Mouse (Mus musculus) kidney, adult 9 months (tissue): ENCODE measurements around the gene Sema5a.

Experiments used
- DNase-seq: peaks from one replicate; pipeline ENCODE4 v3.0.0; 2022

The Sema5a gene

DNA sequence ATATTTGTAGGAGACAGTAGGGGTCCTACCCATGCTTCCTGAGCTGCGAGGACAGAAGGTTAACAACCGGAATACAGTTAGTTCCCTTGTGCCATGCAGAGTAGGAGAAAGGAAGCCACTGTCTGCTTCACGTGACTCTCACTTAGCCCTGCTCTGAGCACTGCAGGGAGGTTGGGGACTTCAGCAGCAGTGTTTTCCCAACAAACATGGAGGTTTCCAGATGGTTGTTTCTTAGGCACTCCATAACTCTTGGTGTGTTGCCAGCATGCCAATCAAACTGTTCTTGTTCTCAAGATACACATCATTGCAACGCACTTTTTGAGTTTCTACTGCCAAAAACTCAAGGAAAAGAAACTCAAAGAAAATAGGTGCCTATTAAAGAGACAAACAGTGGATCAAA, 440.5 kb downstream of the Sema5a start:
- DNase-seq: no peak

DNA sequence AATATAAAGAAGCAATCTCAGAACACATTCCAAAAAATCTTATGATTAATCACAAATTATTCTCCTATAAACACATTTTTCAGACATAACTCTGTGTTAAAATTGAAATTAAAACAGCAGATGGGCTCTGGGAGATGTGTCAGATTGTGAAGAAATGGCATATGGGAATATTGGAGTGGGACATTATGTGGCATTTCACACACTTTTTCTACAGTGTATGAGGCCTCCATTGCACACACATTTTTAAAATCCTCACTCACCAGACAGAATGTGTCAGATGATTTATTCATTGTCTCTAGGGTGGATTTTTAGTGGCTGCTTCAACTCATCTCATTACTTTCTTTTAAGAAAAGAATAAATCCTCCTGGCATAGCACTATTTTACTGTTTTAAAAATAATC, 446.4 kb downstream of the Sema5a start:
- no peak for DNase-seq

DNA sequence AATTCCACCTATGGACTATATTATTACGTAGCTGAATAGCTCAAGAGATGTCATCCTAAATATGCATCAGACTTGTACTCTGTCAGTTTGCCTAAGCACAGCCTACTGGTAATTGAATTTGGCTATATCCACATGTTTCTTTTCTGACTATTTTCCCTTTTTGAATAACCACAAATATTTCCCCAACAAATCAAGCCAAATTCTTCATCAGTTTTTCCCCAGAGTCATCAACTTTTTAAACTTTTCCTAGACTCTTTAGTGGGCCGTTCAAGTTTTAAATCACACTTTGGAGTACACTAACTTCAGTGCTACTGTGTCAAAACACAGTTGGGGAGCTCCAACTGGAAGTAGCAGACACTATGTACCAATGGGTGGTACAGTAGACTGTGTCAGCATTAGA, 448.4 kb downstream of the Sema5a start:
- DNase-seq: peak; percentile 10

DNA sequence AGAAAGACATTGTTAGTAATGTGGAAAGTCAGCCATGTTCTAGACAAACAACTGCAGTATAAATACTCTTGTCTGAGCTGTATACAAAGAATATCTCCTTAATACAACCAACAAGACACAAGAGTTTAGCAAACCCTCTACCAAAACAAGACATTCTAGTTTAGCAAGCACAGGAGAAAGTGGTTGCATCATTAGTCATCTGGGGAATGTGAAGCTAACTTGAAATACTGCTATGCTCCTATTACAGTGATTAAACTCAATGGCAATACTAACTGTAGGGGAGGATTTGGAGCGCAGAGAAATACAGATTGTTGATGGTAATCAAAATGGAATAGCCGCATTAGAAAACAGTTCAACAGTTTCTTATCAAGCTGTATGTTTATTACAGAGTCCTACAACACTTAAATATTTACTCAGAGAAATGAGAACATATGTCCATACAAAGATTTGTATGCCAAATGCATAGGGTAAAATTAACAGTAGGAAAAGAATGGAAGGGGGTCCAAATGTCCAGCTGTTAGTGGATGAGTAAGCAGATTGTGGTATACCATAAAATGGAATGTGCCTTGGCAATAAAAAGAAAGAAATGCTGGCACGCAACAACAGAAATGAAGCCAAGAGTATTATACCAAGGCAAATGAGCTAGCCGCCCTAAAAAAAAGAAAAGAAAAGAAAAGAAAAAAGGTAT, 472.8 kb downstream of the Sema5a start:
- no peak for DNase-seq

DNA sequence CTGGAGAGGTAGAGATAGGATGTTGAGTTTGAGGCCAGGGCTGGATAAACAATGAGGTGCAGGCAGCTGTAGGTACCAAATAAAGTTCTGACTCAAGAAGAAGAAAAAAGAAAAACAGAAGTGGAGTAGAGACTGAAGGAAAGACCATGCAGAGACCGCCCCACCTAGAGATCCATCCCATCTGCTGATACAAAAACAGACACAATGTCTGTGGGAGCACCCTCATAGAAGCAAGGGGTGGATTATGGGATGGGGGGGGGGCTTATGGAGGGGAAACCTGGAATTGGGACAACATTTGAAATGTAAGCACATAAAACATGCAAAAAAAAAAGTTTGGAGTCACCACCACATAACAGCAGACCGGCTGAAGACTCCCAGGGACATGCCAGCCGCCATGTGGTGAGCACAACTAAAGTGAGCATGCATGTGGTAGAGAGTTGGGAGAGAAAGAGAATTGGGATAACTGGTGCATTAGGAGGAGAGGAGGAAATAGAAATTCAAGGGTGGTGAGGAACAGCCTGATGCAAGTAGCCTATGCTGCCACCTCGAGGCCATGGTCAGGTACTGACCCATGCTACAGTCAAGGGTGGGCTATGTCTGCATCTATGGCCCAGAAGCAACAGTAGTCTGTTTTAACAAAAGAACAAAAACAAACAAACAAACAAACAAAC, 473.8 kb downstream of the Sema5a start:
- peak; percentile 52 for DNase-seq

DNA sequence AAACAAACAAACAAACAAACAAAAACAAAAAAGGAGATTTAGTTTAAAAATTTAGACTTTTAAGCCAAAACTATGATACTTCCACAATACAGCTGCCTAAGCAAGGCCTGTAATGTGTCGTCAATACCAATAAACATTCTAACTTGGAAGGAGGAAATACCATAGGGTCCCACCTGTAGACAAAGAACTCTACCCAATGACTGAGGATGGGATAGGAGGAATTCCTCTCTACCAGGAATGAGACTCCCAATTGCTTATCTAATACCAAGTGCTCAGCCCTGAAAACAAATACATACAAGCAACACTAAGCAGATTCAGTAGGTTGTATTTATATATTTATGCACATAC, 474.3 kb downstream of the Sema5a start:
- no peak for DNase-seq

DNA sequence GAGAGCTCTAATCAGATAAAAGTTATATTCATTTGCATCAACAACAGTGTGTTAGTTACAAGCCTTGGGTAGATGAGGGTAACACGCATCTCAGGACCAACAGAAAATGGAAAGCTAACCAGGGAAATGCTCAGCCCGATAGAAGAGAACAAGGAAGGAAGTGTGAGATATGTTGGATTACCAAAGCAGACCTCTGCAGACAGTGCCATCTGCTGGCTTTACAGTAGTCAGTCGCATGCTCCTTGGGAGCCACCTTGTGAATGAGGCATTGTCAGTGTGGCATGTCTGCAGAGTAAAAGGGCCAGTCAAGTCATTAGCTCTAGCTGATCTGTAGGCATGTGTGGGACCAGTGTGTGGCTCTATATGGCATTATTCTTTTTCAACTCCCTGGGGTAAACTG, 486.2 kb downstream of the Sema5a start:
- peak; percentile 22 for DNase-seq
